Mouse (Mus musculus): Measurements from ENCODE around the gene Hkdc1.
"Not testable (repeated sequence)": the region's sequence is repeated elsewhere in the genome, so short reads cannot be mapped to it uniquely, and the experiment has no call there.

The Hkdc1 gene

DNA sequence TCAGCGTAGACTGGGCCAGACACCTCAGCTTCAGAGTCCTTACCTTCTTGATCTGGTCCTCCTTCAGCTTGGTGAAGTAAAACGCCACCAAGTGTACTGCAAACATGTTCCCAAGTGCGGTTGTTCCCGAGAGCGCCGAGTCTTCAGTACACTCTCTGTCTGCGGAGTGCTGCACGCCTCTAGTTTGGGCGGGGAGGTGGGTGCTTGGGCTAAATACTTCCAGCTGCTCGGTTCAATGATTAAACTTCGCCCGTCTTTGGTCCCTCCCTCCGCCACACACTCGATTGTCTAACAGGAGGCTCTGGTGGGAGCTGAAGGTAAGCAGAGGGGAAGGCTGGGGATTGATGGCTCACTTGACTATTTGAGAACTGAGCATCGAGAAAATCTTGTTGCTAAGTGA lies at the start of gene Hkdc1:
Gene Hkdc1, minus strand, starts transcription at position 237 of the 400 bp plus-strand sequence.
- no peak for DNase-seq (ENCODE audit: low spot score)

DNA sequence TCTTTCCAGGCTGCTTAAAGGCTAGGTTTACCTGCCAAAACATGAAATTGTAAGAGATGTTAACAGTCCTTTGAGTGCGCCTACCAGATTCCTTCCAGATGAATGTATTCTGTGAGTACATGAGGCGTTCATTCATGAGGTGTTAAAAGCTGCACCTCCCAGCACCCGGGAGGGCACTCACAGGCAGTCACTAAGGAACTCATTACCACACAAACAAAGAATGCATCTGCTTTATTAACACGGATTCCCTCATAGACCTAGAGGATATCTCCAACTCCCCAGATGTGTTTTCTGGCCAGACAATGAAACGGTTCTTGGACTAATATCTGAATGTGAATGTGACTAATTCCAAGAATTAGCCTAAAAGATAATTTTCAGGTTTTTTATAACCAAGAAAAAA lies 48.8 kb upstream of the Hkdc1 start:
- DNase-seq (ENCODE audit: low spot score), result no peak

DNA sequence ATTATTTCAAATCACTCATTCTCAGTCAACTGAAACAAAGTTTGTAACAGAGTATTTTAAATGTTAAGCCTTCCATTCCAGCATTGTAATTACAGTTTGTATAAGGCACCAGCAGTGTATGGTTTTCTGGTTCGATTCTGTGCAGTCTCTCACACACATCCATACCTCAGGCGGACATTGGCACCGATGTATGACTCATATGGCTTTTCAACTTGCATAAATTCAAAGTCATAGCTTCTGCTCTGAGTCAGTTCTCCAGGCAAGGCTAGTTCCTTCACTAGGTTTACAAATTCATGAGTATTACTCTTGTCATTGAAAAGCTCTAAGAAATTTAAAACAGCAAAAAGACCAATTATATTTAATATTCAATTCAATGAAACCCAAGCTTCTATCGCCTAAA lies 47.4 kb upstream of the Hkdc1 start:
- DNase-seq (ENCODE audit: low spot score), result no peak

DNA sequence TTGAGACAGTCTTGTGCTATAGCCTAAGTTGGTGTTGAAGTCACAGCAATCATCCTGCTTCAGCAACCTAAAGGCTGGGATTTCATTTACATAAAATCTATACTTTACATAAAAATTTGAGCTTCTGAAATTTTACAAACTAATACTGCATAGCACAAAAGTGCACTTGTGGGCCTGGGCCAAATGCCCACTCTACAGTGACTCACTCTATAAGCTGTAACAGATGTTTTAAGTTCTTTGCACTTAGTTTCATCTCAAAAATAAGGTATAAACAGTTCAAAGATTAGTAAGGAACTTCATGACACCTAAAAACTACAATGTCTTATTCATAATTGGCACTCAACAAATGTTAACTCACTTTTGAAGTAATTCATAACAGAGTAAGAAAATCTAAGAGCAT lies 39.0 kb upstream of the Hkdc1 start:
- no peak for DNase-seq (ENCODE audit: low spot score)

DNA sequence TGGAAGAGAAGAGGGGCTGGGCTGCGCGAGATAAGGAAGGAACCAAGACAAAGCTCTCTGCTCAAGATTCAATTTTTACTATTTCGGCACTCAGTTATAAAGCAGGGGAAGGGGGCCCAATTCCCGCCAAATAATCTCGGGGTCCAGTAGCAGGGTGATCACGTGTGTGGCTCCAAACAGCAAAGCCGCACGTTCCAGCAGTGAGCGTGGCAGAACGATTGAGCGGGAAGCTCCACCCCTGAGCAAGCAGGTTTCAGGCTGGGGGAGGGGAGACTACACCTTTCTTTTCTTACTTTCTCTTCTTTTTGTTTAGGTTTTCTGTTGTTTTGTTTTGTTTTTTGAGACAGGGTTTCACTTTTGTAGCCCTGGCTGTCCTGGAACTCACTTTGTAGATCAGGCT lies 29.7 kb upstream of the Hkdc1 start:
- not testable (repeated sequence) for DNase-seq (ENCODE audit: low spot score)

DNA sequence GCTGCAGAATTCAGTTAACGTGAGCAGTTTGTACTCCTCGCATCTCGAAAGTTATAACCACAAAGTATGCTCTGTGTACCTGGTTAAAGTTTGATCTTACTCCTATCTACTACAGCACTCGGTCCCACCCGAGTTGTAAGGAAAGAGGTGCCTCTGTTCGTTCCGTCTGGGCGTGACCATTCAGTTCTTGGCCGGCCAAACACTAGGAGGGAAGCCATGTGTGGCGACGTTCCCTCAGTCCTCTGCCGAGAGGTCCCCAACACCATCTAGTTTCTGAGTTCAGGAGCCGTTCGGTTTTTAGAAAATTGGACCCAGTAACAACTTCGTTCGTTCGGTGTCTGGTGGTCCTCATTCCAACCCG lies 28.0 kb upstream of the Hkdc1 start:
- DNase-seq (ENCODE audit: low spot score), result no peak

DNA sequence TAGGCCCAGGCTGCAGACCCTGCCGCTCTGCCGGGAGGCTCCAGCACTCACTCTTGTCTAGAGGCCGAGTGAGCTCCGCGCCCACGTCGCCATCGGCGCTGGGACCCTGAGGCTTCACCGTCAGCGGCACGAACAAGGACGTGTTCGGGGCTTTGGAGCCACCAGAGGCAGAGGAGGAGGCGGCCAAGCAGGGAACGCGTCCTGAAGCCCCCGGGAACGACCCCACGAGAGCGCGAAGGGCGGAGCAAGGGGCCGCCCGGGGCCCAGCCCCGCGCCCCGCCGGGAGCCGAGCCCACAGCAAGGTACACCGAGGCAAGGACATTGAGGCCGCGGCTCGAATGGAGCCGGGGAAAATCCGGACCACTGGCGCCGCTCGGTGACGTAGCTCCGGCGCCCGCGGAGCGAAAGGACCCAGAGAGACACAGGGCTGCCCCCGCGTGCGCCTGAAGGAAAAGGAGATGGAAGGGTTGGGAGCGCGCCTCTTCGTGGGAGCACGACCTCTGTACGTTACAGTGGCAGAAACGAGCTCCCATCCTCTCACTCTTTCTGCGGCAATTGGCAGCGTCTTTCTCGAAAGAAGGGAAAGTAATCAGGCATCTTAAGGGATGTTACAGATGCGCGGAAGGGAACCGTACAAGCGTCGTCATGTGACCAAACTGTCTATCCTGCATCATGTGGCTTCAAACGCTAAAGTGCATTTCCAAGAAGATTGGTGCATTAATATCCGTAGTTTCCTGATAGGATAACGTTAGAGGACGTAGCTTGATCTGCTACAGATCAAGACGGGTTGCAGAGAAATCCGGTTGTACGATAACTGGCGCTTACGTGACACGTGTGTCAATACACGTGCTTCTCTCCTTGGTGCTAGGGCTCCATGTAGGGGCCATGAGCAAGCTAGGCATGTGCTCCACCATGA lies 27.3 kb upstream of the Hkdc1 start, which contains the start of the genes 4930507D05Rik and Supv3l1:
Gene 4930507D05Rik, plus strand, starts transcription at position 126 of the 916 bp plus-strand sequence.
Gene Supv3l1, minus strand, starts transcription at position 375 of the 916 bp plus-strand sequence.
- DNase-seq (ENCODE audit: low spot score), result peak; percentile 97

DNA sequence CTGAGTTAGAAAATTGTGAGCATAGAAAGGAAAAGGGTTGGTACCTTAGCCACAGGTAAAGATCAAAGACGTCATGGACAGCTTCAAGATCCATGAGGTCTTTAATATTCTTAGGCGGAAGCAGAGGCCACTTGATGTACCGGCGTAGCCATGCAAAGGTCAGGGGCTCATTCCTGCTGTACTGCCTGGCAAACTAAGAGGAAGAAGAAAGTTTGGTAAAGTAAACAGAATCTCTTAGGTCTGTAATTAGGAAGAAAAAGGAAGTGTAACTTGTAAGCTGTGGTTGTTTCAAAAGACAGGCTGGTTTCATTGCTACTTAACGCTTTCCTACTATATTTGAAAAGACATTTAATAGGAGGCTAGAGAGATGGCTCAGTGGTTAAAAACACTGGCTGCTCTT lies 8.1 kb upstream of the Hkdc1 start:
- DNase-seq (ENCODE audit: low spot score), result no peak

DNA sequence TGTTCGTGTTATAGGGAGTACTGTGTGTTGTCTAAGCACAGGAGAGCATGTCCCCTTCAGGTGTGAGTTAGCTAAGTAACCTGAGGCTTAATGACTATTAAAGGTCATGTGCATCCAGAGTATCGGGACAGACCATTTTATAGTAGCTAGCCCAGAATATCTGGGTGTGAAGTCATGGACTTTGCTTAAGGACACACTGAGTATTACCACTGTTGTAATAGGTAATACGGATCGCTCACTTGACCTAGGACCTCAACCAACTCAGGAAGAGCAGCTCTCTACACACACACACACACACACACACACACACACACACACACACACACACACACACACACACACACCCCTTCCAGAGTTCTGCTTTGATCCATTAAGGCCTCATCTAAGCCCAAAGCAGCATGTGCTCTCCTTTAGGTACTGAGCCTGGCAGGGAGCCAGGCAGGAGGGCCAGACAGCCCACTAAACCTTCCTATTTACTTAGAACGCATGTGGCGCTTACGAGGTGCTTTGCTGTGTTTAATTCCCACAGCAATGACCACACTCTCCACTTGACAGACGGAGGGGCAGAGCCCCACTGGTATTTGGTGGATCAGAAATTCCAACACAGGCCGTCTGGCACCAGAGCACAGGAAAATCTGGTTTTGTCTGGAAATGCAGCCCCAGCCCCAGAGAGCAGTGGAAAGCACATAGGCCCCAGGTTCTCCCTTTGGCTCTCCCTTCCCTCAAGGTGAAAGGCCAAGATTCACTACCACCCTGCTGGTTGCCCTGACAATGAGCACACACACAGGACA lies 3.0 kb upstream of the Hkdc1 start:
- DNase-seq (ENCODE audit: low spot score), result no peak

DNA sequence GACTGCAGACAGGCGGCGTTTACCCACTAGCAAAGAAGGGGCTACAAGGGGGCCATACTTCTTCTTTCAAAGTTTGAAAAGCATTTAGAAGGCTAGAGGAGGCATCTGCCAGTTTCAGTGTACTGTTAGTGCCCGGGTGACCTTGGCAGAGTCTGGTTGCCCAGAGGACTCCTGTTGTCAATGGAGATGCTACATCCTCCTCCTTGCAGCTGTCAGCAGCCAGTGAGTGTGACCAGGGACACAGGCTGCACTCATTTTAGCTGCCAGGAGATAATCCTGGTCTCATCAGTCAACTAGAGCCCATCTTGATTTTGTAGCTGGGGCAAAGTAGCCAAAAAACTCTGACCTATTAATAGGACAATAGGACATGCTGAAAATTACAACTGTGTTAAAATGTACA lies 1.2 kb downstream of the Hkdc1 start:
- DNase-seq (ENCODE audit: low spot score), result no peak

DNA sequence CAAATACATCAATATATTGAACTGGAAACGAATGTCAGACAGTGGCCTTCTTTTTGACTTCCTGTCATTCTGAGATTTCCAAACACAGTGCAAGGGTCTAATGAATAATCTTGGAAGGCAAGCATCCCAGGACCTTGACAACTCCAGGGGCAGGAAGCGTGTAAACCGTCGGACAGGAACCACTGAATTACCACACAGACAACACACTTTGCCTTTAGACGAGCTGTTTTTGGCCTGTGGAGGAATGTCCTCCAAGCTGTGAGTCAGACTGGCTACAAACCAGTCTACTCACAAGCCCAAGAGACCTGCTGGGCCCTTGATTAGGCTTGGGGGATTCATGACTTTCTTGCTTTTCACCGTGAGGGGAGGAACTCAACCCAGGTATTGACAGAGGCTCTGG lies 1.9 kb downstream of the Hkdc1 start:
- no peak for DNase-seq (ENCODE audit: low spot score)

DNA sequence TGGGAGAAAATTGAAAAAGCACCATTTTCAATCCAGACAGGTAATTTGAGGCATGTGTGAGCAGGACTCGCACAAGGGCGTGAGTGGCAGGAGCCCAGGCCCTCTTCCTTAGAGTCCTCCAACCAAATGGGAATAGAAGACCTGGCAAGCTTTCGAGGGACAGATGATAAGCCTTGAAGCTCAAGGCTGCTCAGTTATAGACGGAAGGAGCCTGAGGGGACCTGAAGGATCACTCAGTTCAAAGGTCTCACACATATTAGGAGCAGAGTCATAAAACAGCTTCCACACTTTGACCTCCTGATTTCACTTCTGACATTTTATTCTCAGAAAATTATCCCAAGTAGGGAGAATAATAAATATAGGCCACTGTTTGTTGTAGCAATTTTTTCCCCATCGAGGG lies 2.9 kb downstream of the Hkdc1 start:
- DNase-seq (ENCODE audit: low spot score), result no peak

DNA sequence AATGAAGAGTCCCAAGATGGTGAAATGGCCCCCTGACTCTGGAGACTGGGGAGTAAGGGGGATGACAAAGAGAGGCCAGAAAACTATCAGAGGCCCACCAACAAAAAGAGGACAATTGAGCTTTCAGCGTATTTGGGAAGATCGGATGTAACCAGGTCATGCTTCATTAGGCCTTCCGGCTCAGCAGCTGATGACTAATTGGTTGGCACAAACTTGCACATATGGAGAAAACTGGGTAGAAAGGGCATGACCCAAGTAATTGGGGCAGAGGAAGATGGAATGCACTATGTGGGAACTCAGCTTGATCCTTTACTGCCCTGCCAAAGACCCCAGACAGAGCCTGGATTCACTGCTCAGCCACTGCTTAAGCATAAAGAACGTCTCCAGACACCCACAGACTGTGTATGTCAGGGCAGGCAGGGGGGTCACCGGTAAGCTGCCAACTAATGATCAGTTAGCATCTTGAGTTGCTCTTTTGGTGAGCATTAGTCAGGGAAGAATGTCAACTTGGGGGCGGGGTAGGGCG lies 3.4 kb downstream of the Hkdc1 start:
- DNase-seq (ENCODE audit: low spot score), result no peak

DNA sequence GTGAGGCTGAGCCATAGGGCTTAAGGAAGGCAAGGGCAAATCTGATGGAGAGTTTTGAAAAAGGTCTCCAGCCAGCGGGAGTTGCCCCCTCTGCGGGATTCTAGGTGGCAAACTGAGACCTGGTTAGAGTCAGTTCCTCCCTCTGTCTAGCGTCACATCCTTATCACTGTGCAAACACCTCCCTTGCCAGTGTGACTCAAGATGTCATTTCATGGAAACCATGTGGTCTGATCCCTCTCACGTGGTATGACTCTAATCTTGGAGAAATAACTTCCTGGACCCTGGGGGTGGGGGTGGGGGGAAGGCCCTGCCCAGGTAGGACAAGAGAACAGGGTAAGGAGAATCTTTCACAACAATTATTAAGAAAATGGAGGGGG lies 8.7 kb downstream of the Hkdc1 start:
- no peak for DNase-seq (ENCODE audit: low spot score)

DNA sequence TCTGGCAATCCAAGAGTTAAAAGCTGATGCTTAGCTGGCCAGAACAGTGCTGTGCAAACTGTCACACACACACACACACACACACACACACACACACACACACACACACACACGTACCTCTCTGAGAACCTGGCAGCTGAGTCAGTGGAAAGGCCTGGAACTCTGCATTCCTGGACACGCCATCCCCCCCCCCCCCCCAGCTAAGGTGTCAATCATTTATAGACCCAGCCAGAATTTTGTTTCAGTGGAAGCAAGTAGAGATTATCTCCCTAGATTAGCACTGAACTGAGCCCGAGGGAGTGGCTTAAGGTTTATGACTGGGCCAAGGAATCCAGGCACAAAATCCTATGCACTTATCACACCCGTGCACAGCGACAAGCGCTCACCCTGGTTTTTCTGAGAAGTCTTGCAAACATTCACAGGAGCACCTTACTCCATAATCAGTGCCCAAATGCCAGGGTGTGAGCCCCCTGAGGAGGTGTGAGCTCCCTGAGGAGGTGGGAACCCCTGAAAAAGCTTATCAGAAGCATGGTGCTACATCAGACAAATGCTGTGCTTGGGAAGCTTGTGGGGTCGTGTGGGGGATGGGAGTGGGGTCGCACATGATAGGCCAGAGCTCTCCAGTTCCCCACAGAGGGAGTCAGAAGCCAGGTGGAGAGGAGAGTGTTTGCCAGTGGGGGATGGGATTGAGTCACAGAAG lies 9.2 kb downstream of the Hkdc1 start:
- DNase-seq (ENCODE audit: low spot score), result no peak

DNA sequence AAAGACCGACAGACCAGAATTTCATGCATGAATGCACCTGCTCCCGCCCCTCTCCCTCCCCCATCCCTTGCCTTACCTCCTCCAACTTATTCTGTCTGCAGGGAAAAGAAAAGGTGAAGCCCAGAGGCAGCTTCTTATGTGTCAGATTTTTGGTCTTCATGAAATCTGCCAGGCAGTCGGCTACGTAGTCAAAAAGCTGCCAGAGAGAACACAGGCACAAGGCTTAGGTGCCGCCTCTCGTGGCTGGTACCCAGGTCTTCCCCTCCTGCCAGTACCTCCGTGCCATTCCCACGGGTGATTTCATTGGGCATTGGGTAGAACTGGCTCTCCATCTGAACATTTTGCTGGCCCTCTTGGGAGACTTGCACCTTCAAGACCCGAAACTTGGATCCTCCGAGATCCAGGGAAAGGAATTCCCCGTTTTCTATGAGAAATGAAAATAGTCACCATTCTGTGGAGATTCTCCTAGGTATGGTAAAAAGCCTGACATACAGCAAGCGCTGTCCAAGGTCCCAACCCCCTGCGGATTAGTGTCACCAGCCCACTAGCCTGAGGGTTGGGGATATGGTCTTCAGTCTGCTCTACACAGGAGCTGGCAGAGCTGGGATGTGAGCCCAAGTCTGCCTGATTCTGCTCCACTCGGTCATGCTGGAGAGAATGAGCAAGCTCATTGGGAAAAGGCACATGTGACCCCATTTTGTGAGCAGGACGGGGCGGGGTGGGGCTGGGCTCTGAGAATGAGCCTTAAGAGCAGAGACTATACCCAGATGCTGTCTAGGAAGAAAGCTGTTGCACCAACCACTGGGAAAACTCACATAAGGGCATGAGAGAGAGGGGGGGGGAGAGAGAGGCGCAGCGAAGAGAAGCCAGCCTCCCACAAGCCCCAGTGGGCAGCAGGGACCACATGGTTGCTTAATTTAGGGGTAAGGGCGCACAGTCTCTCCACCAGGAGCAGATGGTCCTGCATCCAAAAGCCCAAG lies 10.6 kb downstream of the Hkdc1 start:
- no peak for DNase-seq (ENCODE audit: low spot score)

DNA sequence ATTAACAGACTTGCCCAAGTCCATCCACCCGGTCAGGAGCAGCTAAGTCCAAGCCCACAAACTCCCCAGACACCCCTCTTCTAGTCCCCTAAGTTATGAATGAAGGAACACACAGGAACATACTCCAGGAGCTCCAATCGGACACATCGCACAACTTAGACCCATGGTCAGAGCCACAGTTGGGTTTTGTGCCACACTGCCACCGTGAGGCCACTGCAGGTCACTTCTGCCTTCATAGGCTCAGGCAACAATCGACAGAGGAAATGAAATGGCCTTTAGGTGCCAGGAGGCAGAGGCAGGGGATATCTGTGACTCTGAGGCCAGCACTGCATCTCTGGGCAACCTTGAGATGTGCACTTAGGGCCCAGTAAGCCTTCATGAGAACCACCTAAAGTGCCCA lies 11.3 kb downstream of the Hkdc1 start:
- peak; percentile 46 for DNase-seq (ENCODE audit: low spot score)

DNA sequence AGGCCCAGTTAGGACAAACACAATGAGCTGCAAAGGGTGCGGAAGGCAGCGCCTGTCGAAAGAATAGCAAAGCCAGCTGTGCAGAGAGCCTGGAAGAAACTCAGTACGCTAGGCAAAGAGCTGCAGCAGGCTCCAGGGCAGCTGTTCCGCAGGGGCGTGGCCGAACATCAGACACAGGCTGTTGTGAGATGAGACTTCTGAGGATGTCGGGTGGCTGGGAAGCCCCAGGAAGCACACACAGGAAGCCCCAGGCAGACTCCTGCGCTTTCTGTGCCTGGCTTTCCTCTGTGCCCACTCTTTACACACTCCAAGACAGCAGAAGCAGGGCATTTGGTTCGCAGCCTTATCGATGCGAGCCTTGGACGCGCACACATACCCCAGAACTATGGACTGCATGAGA lies 17.4 kb downstream of the Hkdc1 start:
- DNase-seq (ENCODE audit: low spot score), result peak; percentile 13

DNA sequence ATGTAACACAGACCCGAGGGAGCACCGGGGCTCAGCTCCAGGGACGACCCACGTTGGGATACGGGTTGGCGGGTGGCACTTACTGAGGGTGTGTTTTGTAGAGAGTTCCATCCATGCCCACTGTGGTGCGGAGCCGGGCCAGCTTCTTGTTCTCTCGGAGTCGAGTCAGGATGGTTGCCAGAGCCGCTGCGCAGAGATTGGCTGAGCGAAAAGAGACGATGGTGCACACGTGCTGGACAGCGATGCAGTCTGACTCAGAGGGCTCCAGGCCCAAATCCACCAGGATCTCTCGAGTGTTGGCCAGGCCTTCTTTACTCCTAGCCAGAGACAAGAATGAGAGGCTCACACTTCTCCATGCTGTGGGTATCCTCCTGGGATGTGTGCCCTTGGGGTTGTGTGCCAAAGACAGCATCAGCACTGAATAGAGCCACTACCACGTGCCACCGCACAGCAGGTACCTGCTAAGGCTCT lies 20.6 kb downstream of the Hkdc1 start:
- DNase-seq (ENCODE audit: low spot score), result no peak

DNA sequence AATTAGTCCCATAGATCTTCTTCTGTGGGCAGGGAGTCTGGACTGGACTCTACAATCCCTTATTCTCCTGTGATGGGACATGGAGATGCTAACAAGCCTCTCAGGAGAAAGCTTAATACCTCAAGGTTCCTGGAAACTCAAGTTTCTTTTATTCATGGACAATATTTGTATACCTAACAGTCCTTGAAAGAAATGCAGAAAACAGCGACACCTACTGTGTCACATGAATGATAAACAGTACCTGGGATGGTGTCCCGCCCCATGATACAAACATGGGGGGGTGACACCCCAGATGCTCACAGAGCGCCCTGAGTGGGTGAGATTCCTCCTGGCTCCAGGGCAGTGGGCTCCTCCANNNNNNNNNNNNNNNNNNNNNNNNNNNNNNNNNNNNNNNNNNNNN lies 39.3 kb downstream of the Hkdc1 start:
- DNase-seq (ENCODE audit: low spot score), result no peak

DNA sequence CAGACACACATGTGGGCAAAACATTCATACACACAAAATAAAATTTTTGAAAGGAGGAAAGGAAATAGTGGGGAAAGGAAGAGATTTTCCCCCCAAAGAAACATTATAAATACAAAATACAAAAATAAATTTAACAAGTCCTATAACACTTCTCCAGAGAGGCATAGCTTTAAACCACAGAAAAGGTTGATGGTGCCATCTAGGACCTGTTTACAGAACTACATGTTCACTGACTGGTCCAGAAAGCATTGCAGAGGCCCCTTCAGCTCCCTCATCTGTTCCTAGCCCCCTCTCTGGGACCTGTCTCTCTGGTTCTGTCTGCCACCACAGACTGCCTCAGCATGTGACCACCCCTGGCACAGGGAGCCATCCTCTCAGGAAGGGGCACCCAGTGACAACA lies 41.4 kb downstream of the Hkdc1 start:
- no peak for DNase-seq (ENCODE audit: low spot score)
